9 mouse cellular contexts compared by ENCODE assay signal in the genomic region with DNA sequence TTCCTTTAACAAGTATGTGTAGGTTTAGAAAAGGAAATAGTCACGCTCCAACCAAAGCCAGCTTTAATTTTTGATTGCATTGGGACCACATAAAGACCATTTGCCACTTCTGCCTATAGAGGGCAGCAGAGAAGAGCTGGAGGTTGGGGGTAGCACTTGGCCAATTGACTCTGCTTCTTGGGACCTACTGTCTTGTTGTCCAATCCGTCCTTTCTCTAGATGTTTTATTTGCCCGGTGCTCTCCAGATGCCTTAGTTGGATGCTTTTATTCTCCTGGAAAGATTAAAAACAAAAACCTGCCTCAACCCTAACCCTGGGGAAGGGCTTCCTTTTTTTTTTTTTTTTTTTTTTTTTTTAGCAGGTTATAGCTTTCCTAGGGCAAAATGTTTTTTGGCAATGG. TPM values are rescaled to one million over a fixed set of nuclear protein-coding genes. Genes with fewer than 3 reads are reported as not detected.
DNase-seq lines count a peak whose midpoint lies in the region; ATAC-seq and TF ChIP-seq lines count a peak whose summit lies in the region.
"Had no signal": no experiment of that assay in that cellular context is flagged by ENCODE, and none has a peak within 500 bp of the region (broad histone marks: within the 10 kb centered on the region; RNA-seq: fewer than 3 reads in every experiment).

No protein-coding gene starts in this region.

- 61% methylated on average over 3 of the region's 3 CpGs for WGBS in thymus, adult 2 months

- intact Hi-C loops in gastrocnemius, adult 2 months (cut with DNase I): loop anchor here (2.0 kb wide), 1 partner anchor 85 kb away; no protein-coding TSS in a partner anchor

- H3K27me3 ChIP-seq in Patski: peaks cover 30% of the 10 kb centered on the region
- no peaks in the 10 kb centered on the region for H3K27me3 ChIP-seq in thymus, adult 2 months (ENCODE audit: control insufficient read depth, insufficient read depth, low read length)
- H3K27me3 ChIP-seq: neural tube, embryonic 13.5 days had no signal

- in situ Hi-C loops in Patski (cut with MboI; ENCODE audit: low pct_unique_long_range_greater_than_20kb): no loop called here

- no peak overlapping the region for H3K27ac ChIP-seq in gastrocnemius, adult 2 months
- no peak overlapping the region for H3K27ac ChIP-seq in thymus, adult 2 months (ENCODE audit: control insufficient read depth, insufficient read depth, low read length)
- H3K27ac ChIP-seq: neural tube, embryonic 13.5 days had no signal

- POLR2A ChIA-PET in Patski (lab: Charles Lee): no interaction called here

- no peak for ATAC-seq in Patski

- H3K36me3 ChIP-seq in thymus, adult 2 months (ENCODE audit: control insufficient read depth, insufficient read depth, low read length): no peaks in the 10 kb centered on the region
- H3K36me3 ChIP-seq: neural tube, embryonic 13.5 days had no signal

- peak; percentile 40 for DNase-seq in gastrocnemius, adult 2 months
- no peak for DNase-seq in gastrocnemius, adult 8-10 months (ENCODE audit: low spot score in 2 of 2)
- DNase-seq in 416B (ENCODE audit: low read depth) (peak; percentile 75), Patski (ENCODE audit: low read depth, low spot score) (no peak)
- peak; percentile 43 to 66 for DNase-seq in kidney, postnatal 36 days
- DNase-seq in thymus, adult 2 months: peak; percentile 58
- DNase-seq in ovary, postnatal 10 days (ENCODE audit: low spot score): no peak
- no peak for DNase-seq in left cerebral cortex, adult 8-10 months (ENCODE audit: low spot score in 2 of 2)

- no peaks in the 10 kb centered on the region for H3K4me1 ChIP-seq in thymus, adult 2 months (replicated peaks; ENCODE audit: control insufficient read depth, insufficient read depth, low read length)
- H3K4me1 ChIP-seq: neural tube, embryonic 13.5 days had no signal

- CTCF ChIA-PET in Patski (lab: Charles Lee): interaction anchor here (0.9 to 1.3 kb wide), 2 partner anchors 16 to 21 kb away, joined by 3 read pairs; no protein-coding TSS in a partner anchor

- TF ChIP-seq POLR2A in thymus, adult 2 months (IDR thresholded peaks at IDR 0.05; ENCODE audit: control insufficient read depth, extremely low read depth, insufficient read depth, low read length, poor library complexity): no peak

- peak; percentile 80 for TF ChIP-seq CTCF in gastrocnemius, adult 2 months (IDR thresholded peaks at IDR 0.05)
- TF ChIP-seq CTCF in Patski (IDR thresholded peaks at IDR 0.05): peak; percentile 54
- no peak for TF ChIP-seq CTCF in thymus, adult 2 months (IDR thresholded peaks at IDR 0.05; ENCODE audit: borderline replicate concordance, control insufficient read depth, extremely low read depth, insufficient read depth, low read length, poor library complexity)

- H3K4me3 ChIP-seq in gastrocnemius, adult 2 months: no peak overlapping the region
- no peak overlapping the region for H3K4me3 ChIP-seq in thymus, adult 2 months (ENCODE audit: control insufficient read depth, insufficient read depth, low read length)
- H3K4me3 ChIP-seq: neural tube, embryonic 13.5 days had no signal

RNA-seq across cellular contexts. Expression of a gene that starts 11.7 kb away (rescaled TPM):
- 10 to 100 TPM; 14.1 to 17.4 TPM for total RNA-seq in gastrocnemius, adult 2 months (2021)
- 10 to 100 TPM; 12.4 to 15.7 (median 13.4) TPM for total RNA-seq in gastrocnemius, adult 8-10 months (2022)
- polyA plus RNA-seq in Patski (2021): 18.6 TPM
- polyA plus RNA-seq in thymus, adult 2 months (2012; rRNA removed): 18.3 and 20.7 TPM in 2 replicates
- 10 to 100 TPM; 56.7 to 67.4 (median 63.1) TPM for total RNA-seq in left cerebral cortex, adult 8-10 months (2022)

RNA-seq across cellular contexts. Expression of a gene that starts 43.6 kb away (rescaled TPM):
- 1 to 10 TPM; 2.4 to 2.9 TPM for total RNA-seq in gastrocnemius, adult 2 months (2021)
- 1 to 10 TPM; 2.0 to 4.1 (median 2.4) TPM for total RNA-seq in gastrocnemius, adult 8-10 months (2022)
- 7.6 TPM for polyA plus RNA-seq in Patski (2021)
- polyA plus RNA-seq in thymus, adult 2 months (2012; rRNA removed): 31.8 and 33.4 TPM in 2 replicates
- total RNA-seq in left cerebral cortex, adult 8-10 months (2022): 10 to 100 TPM in 2 of 4 experiments, 1 to 10 TPM in 2; 8.8 to 12.0 (median 10.4) TPM

RNA-seq across cellular contexts. Expression of a gene that starts 56.9 kb away (rescaled TPM):
- total RNA-seq in gastrocnemius, adult 2 months (2021): under 1 TPM; 0.33 to 0.66 TPM
- 1 to 10 TPM in 1 of 4 experiments, under 1 TPM in 1, not detected in 2; 0.40 to 1.5 TPM for total RNA-seq in gastrocnemius, adult 8-10 months (2022)
- polyA plus RNA-seq in Patski (2021): not detected
- polyA plus RNA-seq in thymus, adult 2 months (2012; rRNA removed): 348 and 429 TPM in 2 replicates
- 1 to 10 TPM; 2.0 to 3.0 (median 2.5) TPM for total RNA-seq in left cerebral cortex, adult 8-10 months (2022)

Comparison
In these comparisons a context has a peak if more than half of its experiments do, and no peak if none do; other contexts are left out.
1. DNase-seq: peak in gastrocnemius, adult 2 months (single experiment), 416B (single experiment), kidney, postnatal 36 days (2 of 2) and thymus, adult 2 months (single experiment); none in gastrocnemius, adult 8-10 months (0 of 2), Patski (single experiment), ovary, postnatal 10 days (single experiment) and left cerebral cortex, adult 8-10 months (0 of 2).